Mouse (Mus musculus): ENCODE results near the gene Bicdl1. TPM values are rescaled to one million over a fixed set of nuclear protein-coding genes. Genes with fewer than 3 reads are reported as not detected.

Bicdl1 gene
- polyA plus RNA-seq, 1 experiment, result 3.1 TPM

- Histone ChIP-seq H3K27ac (ENCODE audit: insufficient read depth, low read depth, low read length) (no peak overlapping the region), H3K4me1 (ENCODE audit: control insufficient read depth, insufficient read depth, low read length) (peaks cover 52% of the 10 kb centered on the region), H3K4me3 (ENCODE audit: insufficient read depth, low read length) (no peak overlapping the region)
- TF ChIP-seq CTCF (IDR thresholded peaks at IDR 0.05; ENCODE audit: low read depth, low read length) (no peak), POLR2A (IDR thresholded peaks at IDR 0.05; ENCODE audit: borderline replicate concordance, low read depth, low read length) (no peak)
Observed at GRCm38 (mm10) chr5:115634046-115634445, 97.4 kb downstream of the Bicdl1 start.

GRCm38 (mm10) chr5:115633060-115633459 is 98.4 kb downstream of the Bicdl1 start:
- H3K4me1 ChIP-seq (ENCODE audit: control insufficient read depth, insufficient read depth, low read length), result peaks cover 58% of the 10 kb centered on the region
- H3K27ac ChIP-seq (ENCODE audit: insufficient read depth, low read depth, low read length), result no peak overlapping the region
- H3K4me3 ChIP-seq (ENCODE audit: insufficient read depth, low read length), result peak overlapping the region; percentile 92
- no peak for TF ChIP-seq CTCF (IDR thresholded peaks at IDR 0.05; ENCODE audit: low read depth, low read length)
- TF ChIP-seq POLR2A (IDR thresholded peaks at IDR 0.05; ENCODE audit: borderline replicate concordance, low read depth, low read length), result no peak

- peaks cover 58% of the 10 kb centered on the region for H3K4me1 ChIP-seq (ENCODE audit: control insufficient read depth, insufficient read depth, low read length)
- H3K27ac ChIP-seq (ENCODE audit: insufficient read depth, low read depth, low read length), result peak overlapping the region; percentile 51
- no peak for TF ChIP-seq POLR2A (IDR thresholded peaks at IDR 0.05; ENCODE audit: borderline replicate concordance, low read depth, low read length)
- no peak for TF ChIP-seq CTCF (IDR thresholded peaks at IDR 0.05; ENCODE audit: low read depth, low read length)
- peak overlapping the region; percentile 92 for H3K4me3 ChIP-seq (ENCODE audit: insufficient read depth, low read length)
Observed at GRCm38 (mm10) chr5:115632358-115632714, 99.1 kb downstream of the Bicdl1 start.

DNA sequence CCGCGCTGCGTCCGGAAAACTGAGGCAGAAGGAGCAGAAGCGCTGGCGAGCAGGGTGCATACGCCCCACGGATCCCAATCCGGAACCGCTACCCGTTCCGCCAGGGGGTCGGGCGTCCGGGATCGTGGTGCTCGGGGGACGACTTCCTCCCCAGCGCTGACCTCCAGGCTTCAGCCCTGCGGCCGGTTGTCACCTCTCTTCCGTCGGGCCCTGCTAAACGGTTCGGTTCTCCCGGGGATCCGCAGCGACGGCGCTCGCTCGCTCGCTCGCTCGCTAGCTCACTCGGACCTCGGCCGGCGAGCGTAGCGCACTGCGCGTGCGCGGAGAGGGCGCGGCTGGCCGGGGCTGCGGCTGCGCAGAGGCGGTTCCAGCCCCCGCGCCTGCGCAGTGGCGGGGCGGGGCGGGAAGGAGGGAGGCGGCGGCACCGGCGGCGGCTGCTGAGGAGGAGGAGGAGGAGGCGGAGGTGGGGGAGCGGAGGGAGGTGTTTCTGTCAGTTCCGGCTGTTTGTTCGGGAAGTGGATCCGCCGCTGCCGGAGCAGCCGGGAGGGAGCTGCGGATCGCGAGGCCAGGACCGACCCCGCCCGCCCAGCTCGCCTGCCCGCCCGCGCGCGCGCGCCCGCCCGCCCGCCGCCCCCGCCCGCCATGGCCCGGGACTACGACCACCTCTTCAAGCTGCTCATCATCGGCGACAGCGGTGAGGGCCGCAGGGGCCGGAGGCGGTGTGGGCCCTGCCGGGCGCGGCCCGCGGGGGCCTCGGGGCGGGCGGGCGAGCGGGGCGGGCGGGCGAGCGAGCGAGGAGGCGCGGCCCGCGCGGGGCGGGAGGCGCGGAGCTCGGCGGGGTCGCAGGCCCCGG is 99.7 kb downstream of the Bicdl1 start, which contains the start of gene Rab35:
Rab35 (plus strand) TSS at position 404 of the 853 bp plus-strand sequence.
- peaks cover 51% of the 10 kb centered on the region for H3K4me1 ChIP-seq (ENCODE audit: control insufficient read depth, insufficient read depth, low read length)
- peak within 1 kb of the TSS; percentile 92 for H3K4me3 ChIP-seq (ENCODE audit: insufficient read depth, low read length)
- TF ChIP-seq CTCF (IDR thresholded peaks at IDR 0.05; ENCODE audit: low read depth, low read length) (no peak), POLR2A (IDR thresholded peaks at IDR 0.05; ENCODE audit: borderline replicate concordance, low read depth, low read length) (peak; percentile 77)

GRCm38 (mm10) chr5:115630291-115630690 is 101.1 kb downstream of the Bicdl1 start:
- no peak for TF ChIP-seq POLR2A (IDR thresholded peaks at IDR 0.05; ENCODE audit: borderline replicate concordance, low read depth, low read length)
- TF ChIP-seq CTCF (IDR thresholded peaks at IDR 0.05; ENCODE audit: low read depth, low read length), result no peak
- Histone ChIP-seq H3K4me3 (ENCODE audit: insufficient read depth, low read length) (no peak overlapping the region), H3K27ac (ENCODE audit: insufficient read depth, low read depth, low read length) (no peak overlapping the region), H3K4me1 (ENCODE audit: control insufficient read depth, insufficient read depth, low read length) (peaks cover 43% of the 10 kb centered on the region)

More for the DNA sequence above, 99.7 kb downstream of the Bicdl1 start, which contains the start of gene Rab35:
- H3K27ac ChIP-seq (ENCODE audit: insufficient read depth, low read depth, low read length), result peak within 1 kb of the TSS; percentile 61

GRCm38 (mm10) chr5:115629672-115630071 is 101.7 kb downstream of the Bicdl1 start:
- Histone ChIP-seq H3K27ac (ENCODE audit: insufficient read depth, low read depth, low read length) (no peak overlapping the region), H3K4me1 (ENCODE audit: control insufficient read depth, insufficient read depth, low read length) (peaks cover 39% of the 10 kb centered on the region), H3K4me3 (ENCODE audit: insufficient read depth, low read length) (no peak overlapping the region)
- no peak for TF ChIP-seq POLR2A (IDR thresholded peaks at IDR 0.05; ENCODE audit: borderline replicate concordance, low read depth, low read length)
- no peak for TF ChIP-seq CTCF (IDR thresholded peaks at IDR 0.05; ENCODE audit: low read depth, low read length)

- TF ChIP-seq CTCF (IDR thresholded peaks at IDR 0.05; ENCODE audit: low read depth, low read length), result no peak
- no peak for TF ChIP-seq POLR2A (IDR thresholded peaks at IDR 0.05; ENCODE audit: borderline replicate concordance, low read depth, low read length)
- peaks cover 36% of the 10 kb centered on the region for H3K4me1 ChIP-seq (ENCODE audit: control insufficient read depth, insufficient read depth, low read length)
- no peak overlapping the region for H3K27ac ChIP-seq (ENCODE audit: insufficient read depth, low read depth, low read length)
- H3K4me3 ChIP-seq (ENCODE audit: insufficient read depth, low read length), result no peak overlapping the region
Observed at GRCm38 (mm10) chr5:115628083-115628482, 103.3 kb downstream of the Bicdl1 start.

DNA sequence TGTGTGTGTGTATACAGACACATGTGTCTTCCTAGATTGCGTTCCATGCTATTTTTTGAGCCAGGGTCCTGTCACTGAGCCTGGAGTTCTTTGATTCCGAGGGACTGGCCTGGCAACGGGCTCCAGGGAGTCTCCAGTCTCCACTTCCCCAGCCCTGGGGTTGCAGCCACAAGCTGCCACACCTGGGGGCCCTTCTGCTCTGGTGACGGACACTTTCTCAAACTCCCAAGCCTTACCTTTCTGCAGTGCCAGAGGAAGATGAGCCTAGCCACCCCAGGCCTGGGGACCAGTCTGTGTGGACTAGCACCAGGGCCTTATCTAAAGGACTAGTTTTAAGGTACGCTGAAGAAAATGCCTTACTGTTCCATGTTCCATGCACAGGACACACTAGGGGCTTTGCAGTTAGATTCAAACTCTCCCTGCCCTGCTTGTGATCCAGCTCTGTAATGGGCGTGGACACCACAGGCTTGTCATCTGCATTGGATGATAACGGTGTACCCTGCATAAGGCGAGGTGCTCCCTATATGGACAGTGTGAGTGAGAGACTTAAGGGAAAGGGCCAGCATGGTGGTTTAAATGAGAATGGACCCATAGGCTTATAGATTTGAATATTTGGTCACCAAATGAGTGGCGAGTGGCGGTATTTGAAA is 105.1 kb downstream of the Bicdl1 start:
- Histone ChIP-seq H3K27ac (ENCODE audit: insufficient read depth, low read depth, low read length) (no peak overlapping the region), H3K4me1 (ENCODE audit: control insufficient read depth, insufficient read depth, low read length) (peaks cover 39% of the 10 kb centered on the region), H3K4me3 (ENCODE audit: insufficient read depth, low read length) (no peak overlapping the region)
- no peak for TF ChIP-seq POLR2A (IDR thresholded peaks at IDR 0.05; ENCODE audit: borderline replicate concordance, low read depth, low read length)
- TF ChIP-seq CTCF (IDR thresholded peaks at IDR 0.05; ENCODE audit: low read depth, low read length), result no peak

GRCm38 (mm10) chr5:115623694-115624440 is 107.6 kb downstream of the Bicdl1 start:
- peaks cover 29% of the 10 kb centered on the region for H3K4me1 ChIP-seq (ENCODE audit: control insufficient read depth, insufficient read depth, low read length)
- no peak for TF ChIP-seq POLR2A (IDR thresholded peaks at IDR 0.05; ENCODE audit: borderline replicate concordance, low read depth, low read length)
- TF ChIP-seq CTCF (IDR thresholded peaks at IDR 0.05; ENCODE audit: low read depth, low read length), result no peak
- H3K4me3 ChIP-seq (ENCODE audit: insufficient read depth, low read length), result peak overlapping the region; percentile 21
- H3K27ac ChIP-seq (ENCODE audit: insufficient read depth, low read depth, low read length), result peak overlapping the region; percentile 92
